ENCODE assay signal across 19 mouse cellular contexts in genomic region chr5:92930557-92930956, GRCm38 (mm10).
DNase-seq lines count a peak whose midpoint lies in the region; ATAC-seq and TF ChIP-seq lines count a peak whose summit lies in the region.
"Had no signal": no experiment of that assay in that cellular context is flagged by ENCODE, and none has a peak within 500 bp of the region (broad histone marks: within the 10 kb centered on the region; RNA-seq: fewer than 3 reads in every experiment).

No protein-coding gene starts in this region.

- no peak overlapping the region for H3K4me3 ChIP-seq in heart, embryonic 15.5 days
- no peak overlapping the region for H3K4me3 ChIP-seq in limb, embryonic 14.5 days (replicated peaks; ENCODE audit: low read length)
- no peak overlapping the region for H3K4me3 ChIP-seq in limb, embryonic 10.5 days
- H3K4me3 ChIP-seq in kidney, embryonic 16.5 days (ENCODE audit: low read length), result no peak overlapping the region
- no peak overlapping the region for H3K4me3 ChIP-seq in forebrain, embryonic 14.5 days (ENCODE audit: low read depth, low read length)
- H3K4me3 ChIP-seq: embryonic facial prominence, embryonic 15.5 days; forebrain, embryonic 12.5 days; hindbrain, embryonic 15.5 days; limb, embryonic 13.5 days; liver, embryonic 15.5 days; megakaryocyte, embryonic 14.5 days; midbrain, embryonic 15.5 days had no signal

- H3K36me3 ChIP-seq in heart, embryonic 15.5 days, result no peaks in the 10 kb centered on the region
- H3K36me3 ChIP-seq in limb, embryonic 14.5 days (ENCODE audit: control insufficient read depth, insufficient read depth, low read length), result no peaks in the 10 kb centered on the region
- peaks cover 13% of the 10 kb centered on the region for H3K36me3 ChIP-seq in limb, embryonic 10.5 days
- H3K36me3 ChIP-seq in kidney, embryonic 16.5 days (ENCODE audit: insufficient read depth, low read length), result peaks cover 5% of the 10 kb centered on the region; the same call in 1 of the 2 replicates
- no peaks in the 10 kb centered on the region for H3K36me3 ChIP-seq in forebrain, embryonic 14.5 days (ENCODE audit: control insufficient read depth, insufficient read depth, low read length)
- H3K36me3 ChIP-seq: embryonic facial prominence, embryonic 15.5 days; hindbrain, embryonic 15.5 days; liver, embryonic 15.5 days; midbrain, embryonic 15.5 days had no signal

- H3K4me1 ChIP-seq in heart, embryonic 15.5 days (replicated peaks), result peaks cover 73% of the 10 kb centered on the region
- H3K4me1 ChIP-seq in limb, embryonic 14.5 days (ENCODE audit: control insufficient read depth, insufficient read depth, low read length), result peaks cover 11% of the 10 kb centered on the region; the same call in 1 of the 2 replicates
- H3K4me1 ChIP-seq in limb, embryonic 10.5 days, result peaks cover 35% of the 10 kb centered on the region
- peaks cover 46% of the 10 kb centered on the region for H3K4me1 ChIP-seq in kidney, embryonic 16.5 days (ENCODE audit: insufficient read depth, low read length)
- no peaks in the 10 kb centered on the region for H3K4me1 ChIP-seq in forebrain, embryonic 14.5 days (ENCODE audit: control insufficient read depth, insufficient read depth, low read length)
- H3K4me1 ChIP-seq: hindbrain, embryonic 15.5 days; liver, embryonic 15.5 days; midbrain, embryonic 15.5 days had no signal

- H3K27ac ChIP-seq in heart, embryonic 15.5 days, result peak overlapping the region; percentile 43; the same call in 1 of the 2 replicates
- no peak overlapping the region for H3K27ac ChIP-seq in limb, embryonic 14.5 days (replicated peaks; ENCODE audit: low read depth, low read length)
- no peak overlapping the region for H3K27ac ChIP-seq in limb, embryonic 10.5 days
- H3K27ac ChIP-seq in kidney, embryonic 16.5 days (ENCODE audit: low read length), result no peak overlapping the region
- H3K27ac ChIP-seq in forebrain, embryonic 14.5 days (ENCODE audit: low read depth, low read length), result no peak overlapping the region
- H3K27ac ChIP-seq: embryonic facial prominence, embryonic 15.5 days; forebrain, embryonic 12.5 days; hindbrain, embryonic 15.5 days; limb, embryonic 13.5 days; liver, embryonic 15.5 days; midbrain, embryonic 15.5 days had no signal

- no peaks in the 10 kb centered on the region for H3K27me3 ChIP-seq in heart, embryonic 15.5 days
- H3K27me3 ChIP-seq in limb, embryonic 14.5 days (ENCODE audit: control insufficient read depth, insufficient read depth, low read length), result no peaks in the 10 kb centered on the region
- H3K27me3 ChIP-seq in limb, embryonic 10.5 days (ENCODE audit: low read depth, poor library complexity, severe bottlenecking), result no peaks in the 10 kb centered on the region
- no peaks in the 10 kb centered on the region for H3K27me3 ChIP-seq in kidney, embryonic 16.5 days (ENCODE audit: insufficient read depth, low read length)
- no peaks in the 10 kb centered on the region for H3K27me3 ChIP-seq in forebrain, embryonic 14.5 days (replicated peaks; ENCODE audit: control insufficient read depth, insufficient read depth, low read length)
- H3K27me3 ChIP-seq: embryonic facial prominence, embryonic 15.5 days; forebrain, embryonic 12.5 days; hindbrain, embryonic 15.5 days; limb, embryonic 13.5 days; liver, embryonic 15.5 days; midbrain, embryonic 15.5 days had no signal

- DNase-seq in heart, adult 8-10 months (ENCODE audit: low spot score), result no peak
- DNase-seq in limb, embryonic 14.5 days (ENCODE audit: low spot score), result no peak
- no peak for DNase-seq in limb, embryonic 10.5 days (ENCODE audit: low spot score)
- DNase-seq in embryo, embryonic 10.5 days (ENCODE audit: low spot score), result peak; percentile 53
- no peak for DNase-seq in forebrain, embryonic 14.5 days (ENCODE audit: low spot score)
- DNase-seq in ovary, postnatal 36 days (ENCODE audit: low spot score), result no peak
- DNase-seq: adrenal gland, postnatal 10 days; cerebellum, adult 11-12 months; cerebellum, postnatal 25 days; thymus, postnatal 25 days had no signal

- TF ChIP-seq POLR2A in limb, embryonic 14.5 days (IDR thresholded peaks at IDR 0.05; ENCODE audit: borderline replicate concordance, extremely low read depth, insufficient read depth, insufficient read length), result no peak

- H3K4me2 ChIP-seq in heart, embryonic 15.5 days, result no peak overlapping the region
- H3K4me2 ChIP-seq in limb, embryonic 14.5 days (replicated peaks; ENCODE audit: low read depth, low read length, severe bottlenecking), result no peak overlapping the region
- no peak overlapping the region for H3K4me2 ChIP-seq in kidney, embryonic 16.5 days (replicated peaks; ENCODE audit: low read depth, low read length)
- H3K4me2 ChIP-seq in forebrain, embryonic 14.5 days (ENCODE audit: low read length), result no peak overlapping the region
- H3K4me2 ChIP-seq: embryonic facial prominence, embryonic 15.5 days; forebrain, embryonic 12.5 days; hindbrain, embryonic 15.5 days; limb, embryonic 13.5 days; liver, embryonic 15.5 days; midbrain, embryonic 15.5 days had no signal

- no peaks in the 10 kb centered on the region for H3K9me3 ChIP-seq in heart, embryonic 15.5 days (replicated peaks)
- no peaks in the 10 kb centered on the region for H3K9me3 ChIP-seq in limb, embryonic 14.5 days (ENCODE audit: control insufficient read depth, low read length)
- no peaks in the 10 kb centered on the region for H3K9me3 ChIP-seq in limb, embryonic 10.5 days (replicated peaks)
- no peaks in the 10 kb centered on the region for H3K9me3 ChIP-seq in kidney, embryonic 16.5 days (ENCODE audit: low read length)
- H3K9me3 ChIP-seq in forebrain, embryonic 14.5 days (replicated peaks; ENCODE audit: control insufficient read depth, low read length), result no peaks in the 10 kb centered on the region
- H3K9me3 ChIP-seq: embryonic facial prominence, embryonic 15.5 days; forebrain, embryonic 12.5 days; hindbrain, embryonic 15.5 days; limb, embryonic 13.5 days; liver, embryonic 15.5 days; megakaryocyte, embryonic 14.5 days; midbrain, embryonic 15.5 days had no signal

- ATAC-seq in heart, embryonic 15.5 days (replicated peaks; ENCODE audit: insufficient number of reproducible peaks, insufficient read depth, low FRiP score, low read depth), result no peak
- 0 out of 2 replicates have a peak, but pooled peaks have one; percentile 48 for ATAC-seq in limb, embryonic 14.5 days (ENCODE audit: low FRiP score, low read depth)
- peak; percentile 24; the same call in 1 of the 2 replicates for ATAC-seq in kidney, embryonic 16.5 days (ENCODE audit: low FRiP score, low TSS enrichment)
- no peak for ATAC-seq in forebrain, embryonic 14.5 days
- ATAC-seq: midbrain, embryonic 15.5 days had no signal

- no peak overlapping the region for H3K9ac ChIP-seq in heart, embryonic 15.5 days
- H3K9ac ChIP-seq in limb, embryonic 14.5 days (ENCODE audit: low read depth, low read length, severe bottlenecking), result no peak overlapping the region
- H3K9ac ChIP-seq in kidney, embryonic 16.5 days (replicated peaks; ENCODE audit: low read length), result no peak overlapping the region
- no peak overlapping the region for H3K9ac ChIP-seq in forebrain, embryonic 14.5 days (ENCODE audit: low read length)
- H3K9ac ChIP-seq: embryonic facial prominence, embryonic 15.5 days; forebrain, embryonic 12.5 days; hindbrain, embryonic 15.5 days; limb, embryonic 13.5 days; liver, embryonic 15.5 days; midbrain, embryonic 15.5 days had no signal

- 60% methylated on average over 6 of the region's 6 CpGs for WGBS in heart, embryonic 15.5 days
- 60% methylated on average over 6 of the region's 6 CpGs for WGBS in limb, embryonic 14.5 days
- WGBS in limb, embryonic 10.5 days, result 46% methylated on average over 6 of the region's 6 CpGs
- 37% methylated on average over 6 of the region's 6 CpGs for WGBS in kidney, embryonic 16.5 days
- WGBS in forebrain, embryonic 14.5 days, result 89% methylated on average over 6 of the region's 6 CpGs

Comparison
In these comparisons a context has a peak if more than half of its experiments do, and no peak if none do; other contexts are left out.
1. ATAC-seq: peak in limb, embryonic 14.5 days (single experiment) and kidney, embryonic 16.5 days (single experiment); none in heart, embryonic 15.5 days (single experiment) and forebrain, embryonic 14.5 days (single experiment).